Mouse (Mus musculus): Measurements from ENCODE around the gene Ipo13.

GRCm38 (mm10) chr4:117890031-117890430 is 24.8 kb downstream of the Ipo13 start:
- TF ChIP-seq CTCF (IDR thresholded peaks at IDR 0.05; ENCODE audit: extremely low read depth, insufficient read depth, low read length) (no peak), POLR2A (IDR thresholded peaks at IDR 0.05; ENCODE audit: extremely low read depth, insufficient read depth, low read length) (no peak)

Measured in cortical plate, adult 2 months (tissue).